Mouse (Mus musculus) B cell, adult 2 months (primary cell): Measurements from ENCODE around the gene Palm.

Experiments
- DNase-seq, 2 experiments: peaks; one replicate each; pipeline ENCODE4 v3.0.0; 2022

The Palm gene

DNA sequence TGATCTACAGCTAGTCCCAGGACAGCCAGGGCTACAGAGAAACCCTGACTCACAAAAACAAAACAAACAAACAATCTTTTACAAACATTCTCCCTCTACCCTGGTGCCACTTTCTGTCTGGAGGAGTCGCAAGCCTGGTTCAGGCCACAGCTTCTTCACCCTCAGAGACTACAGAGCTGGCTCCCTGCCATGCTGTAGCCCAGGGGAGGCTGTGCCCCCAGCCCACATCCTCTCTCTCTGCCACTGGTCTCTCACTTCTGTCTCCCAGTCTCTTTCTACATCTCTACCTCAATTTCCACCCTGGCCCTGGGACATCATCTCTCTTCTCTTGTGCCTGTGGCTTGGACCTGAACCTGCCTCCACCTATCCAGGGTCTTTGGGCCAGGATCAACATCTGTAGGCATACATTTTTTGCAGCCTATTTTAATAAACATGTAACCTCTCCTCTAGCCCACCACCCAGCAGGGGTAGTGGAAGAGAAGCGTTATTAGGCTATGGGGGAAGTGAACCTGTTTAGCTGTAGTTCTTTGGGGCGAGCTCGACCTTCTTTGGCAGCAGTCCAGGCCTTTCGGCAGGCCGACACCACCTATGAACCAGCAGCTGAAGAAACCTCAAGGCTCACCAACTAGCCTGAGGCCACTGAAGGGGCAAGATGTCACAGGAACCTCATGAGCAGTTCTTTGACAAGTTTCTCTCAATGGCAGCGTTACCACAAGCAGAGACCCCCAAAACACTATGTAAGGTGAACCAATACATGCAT lies 38.8 kb downstream of the Palm start:
- no peak for DNase-seq

- no peak for DNase-seq
Observed at GRCm38 (mm10) chr10:79832786-79833181, 39.4 kb downstream of the Palm start.

- DNase-seq, result peak; percentile 85
Observed at GRCm38 (mm10) chr10:79834769-79835398, 41.5 kb downstream of the Palm start.

DNA sequence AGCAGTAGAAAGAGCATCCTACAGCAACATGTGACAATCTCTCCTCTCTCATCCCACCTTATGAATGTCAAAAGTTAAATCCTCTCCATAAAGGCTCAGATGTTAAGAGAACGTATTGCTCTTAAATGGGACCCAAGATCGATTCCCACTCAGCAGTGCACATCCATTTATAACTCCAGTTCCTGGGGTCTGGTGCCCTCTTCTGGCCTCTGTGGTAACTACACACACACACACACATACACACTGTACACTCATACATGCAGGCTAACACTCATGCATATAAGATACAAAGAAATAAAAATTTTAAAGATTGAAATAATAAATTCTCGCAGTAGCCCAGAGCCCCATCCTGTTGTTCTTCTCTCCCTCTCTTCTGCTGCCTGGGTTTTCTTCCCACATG lies 43.5 kb downstream of the Palm start:
- peak; percentile 40 to 41 for DNase-seq

DNA sequence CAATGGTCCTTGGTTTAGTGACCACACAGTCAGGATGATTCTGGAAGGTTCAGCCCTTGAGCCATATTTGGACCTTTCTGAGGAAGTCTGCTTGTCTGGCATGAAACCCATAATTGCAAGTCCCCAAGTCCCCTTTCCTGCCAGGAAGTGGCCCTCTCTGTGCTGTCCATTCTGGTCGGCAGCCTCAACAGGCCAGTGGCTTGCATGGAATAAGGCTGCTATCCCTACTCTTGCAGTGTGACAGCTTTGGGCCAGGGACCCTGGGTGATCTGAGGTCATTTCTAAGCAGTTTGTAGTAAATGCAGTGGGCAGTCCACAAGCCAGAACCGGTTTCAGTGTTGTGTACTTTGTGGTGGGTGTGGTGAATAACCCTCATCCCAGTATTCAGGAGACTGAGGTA lies 44.8 kb downstream of the Palm start:
- no peak for DNase-seq

- DNase-seq, result no peak
Observed at GRCm38 (mm10) chr10:79840091-79840490, 46.7 kb downstream of the Palm start.

- no peak for DNase-seq
Observed at GRCm38 (mm10) chr10:79840644-79841551, 47.5 kb downstream of the Palm start.

DNA sequence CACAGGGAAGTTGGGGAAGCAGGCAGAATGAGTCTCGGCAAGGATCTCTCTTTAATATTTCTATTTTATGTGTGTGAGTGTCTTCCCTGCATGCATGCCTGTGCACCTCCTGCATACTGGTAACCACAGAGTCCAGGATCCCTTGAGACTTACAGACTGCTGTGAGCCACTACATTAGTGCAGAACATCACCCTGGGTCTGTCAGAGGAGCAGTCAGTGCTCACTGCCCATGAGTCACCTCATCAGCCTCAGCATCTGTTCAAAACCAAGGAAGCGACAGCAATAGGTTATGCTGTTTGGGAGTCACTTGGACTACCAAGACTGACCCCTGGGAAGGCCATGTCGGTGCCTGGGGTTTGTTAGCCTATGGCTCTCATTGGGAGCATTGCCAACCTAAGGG lies 49.0 kb downstream of the Palm start:
- DNase-seq, result no peak

DNA sequence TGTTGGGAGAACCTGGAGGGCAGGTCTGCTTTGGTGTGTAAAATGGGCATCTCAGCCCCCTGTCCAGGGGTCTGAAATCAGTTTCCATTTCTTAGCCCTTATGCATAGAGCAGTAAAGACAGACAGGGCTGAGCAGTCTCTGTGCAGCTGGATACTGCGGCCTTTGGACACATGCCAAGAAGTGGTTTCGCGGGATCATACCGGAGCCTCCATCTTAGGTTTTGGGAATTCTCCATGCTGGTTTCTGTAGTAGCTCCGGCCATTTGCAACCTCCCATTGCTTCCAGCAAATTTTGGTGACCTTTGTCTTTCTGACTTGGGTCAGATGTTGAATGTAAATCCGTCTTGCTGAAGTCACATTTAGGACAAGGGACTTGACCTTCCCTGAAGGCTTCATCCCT lies 50.1 kb downstream of the Palm start:
- no peak for DNase-seq

DNA sequence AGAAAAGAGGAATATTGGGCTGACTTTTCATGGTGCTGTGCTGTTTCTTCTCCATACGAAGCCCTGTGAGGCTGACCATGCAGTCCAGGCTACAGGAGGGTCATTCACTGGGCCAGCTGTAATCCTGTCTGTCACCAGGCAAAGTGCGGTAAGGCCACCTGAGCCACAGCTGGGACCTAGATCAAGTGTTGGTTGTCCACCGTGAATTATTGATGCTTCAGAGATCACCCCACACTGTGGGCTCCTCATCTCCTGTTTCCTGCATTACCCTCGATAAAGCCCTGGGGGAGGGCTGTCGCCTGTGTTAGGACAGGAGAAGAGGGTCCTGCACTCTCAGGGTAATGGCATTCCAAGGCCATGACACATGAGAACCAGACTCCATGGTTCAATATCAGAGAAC lies 53.2 kb downstream of the Palm start:
- DNase-seq, result no peak

GRCm38 (mm10) chr10:79849941-79850628 lies 56.7 kb downstream of the Palm start:
- peak; percentile 41 to 47 for DNase-seq

GRCm38 (mm10) chr10:79851653-79852052 lies 58.3 kb downstream of the Palm start:
- no peak for DNase-seq

DNA sequence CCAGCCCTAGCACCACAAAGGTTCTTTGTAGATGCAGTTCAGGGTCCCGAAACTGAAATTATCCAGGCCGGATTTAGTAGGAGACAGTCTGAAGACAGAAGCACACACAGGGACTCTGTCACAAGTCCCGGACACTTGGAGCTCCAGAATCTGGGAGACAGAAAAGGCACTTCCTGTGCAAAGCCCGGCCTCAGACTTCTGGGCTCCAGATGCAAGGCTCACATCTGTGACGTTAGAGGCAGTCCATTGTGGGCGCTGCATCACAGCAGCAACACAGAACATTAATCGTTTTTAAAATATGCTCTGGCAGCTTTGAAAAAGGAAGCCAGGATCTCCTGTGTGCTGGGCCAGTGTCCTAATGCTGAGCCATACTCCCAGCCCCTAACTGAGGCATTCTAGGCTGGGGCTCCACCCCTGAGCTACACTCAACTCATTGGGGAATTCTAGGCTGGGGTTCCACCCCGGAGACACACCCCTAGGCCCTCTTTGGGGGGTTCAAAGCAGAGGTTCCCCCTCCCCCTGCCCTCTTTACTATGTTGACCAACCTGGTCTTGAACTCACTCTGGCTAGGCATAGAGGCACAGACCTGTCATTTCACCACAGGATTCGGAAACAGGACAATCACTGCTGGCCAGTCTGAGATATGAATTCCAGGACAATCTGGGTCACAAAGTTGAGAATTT lies 58.9 kb downstream of the Palm start:
- DNase-seq, result no peak

- DNase-seq, result no peak
Observed at GRCm38 (mm10) chr10:79852827-79853226, 59.5 kb downstream of the Palm start.

DNA sequence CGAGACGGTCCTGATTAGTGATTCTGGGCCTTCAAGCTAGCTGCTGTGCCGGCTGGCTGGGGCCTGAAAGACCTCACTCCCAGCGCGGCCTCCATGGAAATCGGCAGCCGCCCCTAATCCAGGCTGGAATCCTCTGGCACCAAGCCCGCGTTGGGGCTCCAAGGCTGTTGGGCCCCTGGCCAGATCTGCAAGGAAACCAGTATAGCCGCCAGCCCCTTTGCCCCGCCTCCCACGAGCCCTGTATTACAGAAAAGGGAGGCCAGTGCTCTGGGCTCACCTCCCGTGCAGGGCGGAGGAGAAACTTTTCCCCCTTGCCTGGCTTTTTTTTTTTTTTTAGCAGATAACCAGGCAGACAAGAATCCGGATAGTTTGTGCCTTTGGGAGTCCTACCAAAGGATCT lies 60.0 kb downstream of the Palm start:
- peak; percentile 49 to 54 for DNase-seq

DNA sequence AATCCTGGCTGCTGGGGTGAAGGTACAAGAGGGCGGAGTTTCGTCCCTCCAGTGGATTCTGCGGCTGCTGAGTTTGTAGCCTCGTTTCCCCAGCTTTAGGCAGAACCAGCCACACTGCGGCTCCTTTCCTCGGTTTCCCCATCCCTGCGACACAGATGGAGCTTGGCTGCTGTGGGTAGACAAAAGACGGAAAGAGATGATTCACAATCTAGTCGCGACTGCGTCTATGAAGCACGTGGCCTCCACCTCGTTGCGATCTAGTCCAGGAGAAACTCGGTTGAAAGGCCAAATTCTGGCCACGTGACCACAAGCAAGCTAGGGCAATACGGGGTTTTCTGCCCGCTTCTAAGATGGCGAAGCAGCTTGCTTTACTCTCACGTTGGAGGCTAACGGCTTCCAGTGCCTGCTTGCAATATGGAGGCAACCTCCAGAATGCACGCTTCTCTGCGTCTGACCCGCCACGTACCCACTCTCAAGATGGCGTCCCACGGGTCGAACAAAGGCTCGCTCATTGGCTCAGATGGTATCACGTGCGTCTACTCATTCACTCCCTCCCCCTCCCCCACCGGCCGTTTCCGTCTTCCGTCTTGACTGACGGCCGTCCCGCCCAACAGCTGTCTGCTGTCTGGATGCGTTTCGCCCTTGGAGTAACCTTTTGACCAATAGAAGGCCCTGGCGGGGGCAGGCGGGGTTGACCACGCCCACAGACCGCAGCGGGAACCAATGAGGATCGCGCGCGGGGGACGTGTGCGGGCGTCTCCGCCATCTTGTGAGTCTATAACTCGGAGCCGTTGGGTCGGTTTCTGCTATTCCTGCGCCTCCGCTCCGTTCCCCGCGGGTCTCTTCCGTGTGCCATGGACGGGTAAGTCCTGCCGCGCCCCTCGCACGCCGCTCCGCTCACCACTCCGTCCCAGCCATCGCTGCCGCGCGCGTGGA lies 60.8 kb downstream of the Palm start, which contains the start of gene Ptbp1:
Gene Ptbp1 (plus strand): TSS at position 568 of the 936 bp plus-strand sequence.
- peak; percentile 98 for DNase-seq

DNA sequence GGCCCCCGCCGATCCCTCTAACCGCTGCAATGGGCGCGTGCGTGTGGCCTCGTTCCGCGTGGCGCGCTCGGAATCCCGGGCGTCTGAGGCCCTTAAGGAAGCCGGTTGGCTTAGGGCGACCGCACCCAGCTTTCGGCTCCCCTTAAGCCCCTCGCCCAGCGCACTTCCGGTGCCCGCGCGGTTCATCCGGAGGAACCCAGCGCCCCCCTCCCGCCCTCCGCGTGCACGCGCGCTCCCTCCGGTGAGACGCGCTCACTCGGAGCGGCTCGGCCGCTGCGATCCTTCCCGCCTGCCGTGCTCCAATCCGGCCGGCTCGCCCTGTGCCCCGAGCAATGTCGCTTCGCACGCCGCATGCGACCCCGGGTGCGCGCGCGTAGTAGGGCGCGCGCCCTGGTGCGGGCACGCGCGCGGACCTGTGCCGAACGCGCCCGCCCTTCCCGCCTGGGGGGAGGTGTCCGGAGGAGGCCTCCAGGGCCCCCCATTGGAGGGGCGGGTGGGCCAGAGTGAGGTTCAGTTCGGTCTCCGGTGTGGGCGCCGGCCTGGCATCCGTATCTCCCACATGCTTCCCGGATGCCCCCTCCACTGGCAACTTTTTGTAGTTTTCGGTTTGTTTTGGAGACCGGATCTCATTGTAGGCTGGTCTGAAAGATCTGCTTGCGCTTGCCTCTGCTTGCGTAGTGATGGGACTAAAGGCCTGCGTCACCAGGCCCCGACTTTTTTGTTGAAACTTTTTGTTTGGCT lies 61.6 kb downstream of the Palm start:
- peak; percentile 77 to 81 for DNase-seq

- peak; percentile 37 to 40 for DNase-seq
Observed at GRCm38 (mm10) chr10:79855558-79856184, 62.3 kb downstream of the Palm start.

DNA sequence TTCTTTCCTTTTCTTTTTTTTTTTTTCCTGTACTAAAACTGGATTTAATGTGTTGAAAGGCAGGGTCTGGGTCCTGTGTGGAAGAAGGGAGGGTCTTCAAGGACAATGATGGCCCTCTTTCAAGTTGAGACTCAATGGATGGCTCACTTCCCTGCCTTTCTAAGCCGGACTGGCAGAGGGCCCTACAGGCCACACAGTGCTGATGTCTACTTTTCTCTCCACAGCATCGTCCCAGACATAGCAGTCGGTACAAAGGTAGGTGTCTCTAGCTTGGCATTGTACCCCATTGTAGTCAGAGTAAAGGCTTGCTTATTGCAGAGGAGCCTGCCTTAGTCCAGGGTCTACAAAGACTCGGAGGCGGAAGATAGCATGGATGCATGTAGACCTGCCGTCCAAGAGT lies 62.9 kb downstream of the Palm start:
- no peak for DNase-seq
